Mouse (Mus musculus) ES-E14 (cell line): Measurements from ENCODE around the gene Gm14862.

ENCODE experiments used
- CHD2 ChIP-seq: IDR thresholded peaks from 2 replicates; pipeline ENCODE4 v1.6.1; 2014; ENCODE audit warnings: mild to moderate bottlenecking, low read depth, low read length, inconsistent platforms
- HCFC1 ChIP-seq: IDR thresholded peaks from 2 replicates; pipeline ENCODE4 v1.6.1; 2012; ENCODE audit warnings: low read length, inconsistent platforms, borderline replicate concordance; ENCODE audit not compliant: insufficient read depth
- MAFK ChIP-seq: IDR thresholded peaks from 2 replicates; pipeline ENCODE4 v1.6.1; 2014; ENCODE audit warnings: mild to moderate bottlenecking, low read depth, low read length, inconsistent platforms; ENCODE audit not compliant: insufficient read depth
- ZC3H11A ChIP-seq: IDR thresholded peaks from 2 replicates; pipeline ENCODE4 v1.6.1; 2012; ENCODE audit warnings: low read depth, mild to moderate bottlenecking, inconsistent platforms, low read length, borderline replicate concordance
- ZNF384 ChIP-seq: IDR thresholded peaks from 2 replicates; pipeline ENCODE4 v1.6.1; 2012; ENCODE audit warnings: low read depth, low read length, inconsistent platforms

GRCm38 (mm10) chrX:9221206-9221605, 35.5 kb downstream of the Gm14862 start:
- TF ChIP-seq ZNF384 = no peak
- no peak for TF ChIP-seq MAFK
- TF ChIP-seq ZC3H11A = peak; percentile 28; the same call in 1 of the 2 replicates
- TF ChIP-seq CHD2 = no peak
- TF ChIP-seq HCFC1 = no peak
